Mouse (Mus musculus): ENCODE data around the gene Cacna2d3.

DNA sequence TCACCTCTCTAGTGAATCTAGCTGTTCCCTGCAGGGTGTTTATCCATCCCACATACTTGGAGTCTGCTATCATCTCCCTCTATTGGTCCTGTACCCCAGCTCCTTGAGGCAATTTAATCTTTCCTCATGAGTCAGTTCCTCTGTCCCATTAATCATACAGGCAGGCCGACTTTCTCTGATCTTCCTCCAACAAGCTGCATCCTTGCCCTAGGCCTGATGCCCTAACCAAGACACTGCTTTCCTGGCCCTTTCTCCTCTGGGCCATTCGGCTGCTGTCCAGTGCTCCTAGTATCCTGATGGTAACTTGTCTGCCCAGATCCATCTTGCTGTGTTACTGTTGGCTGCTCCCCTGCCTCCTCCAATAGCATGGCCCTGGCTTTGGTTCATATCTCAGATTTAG lies 737.4 kb downstream of the Cacna2d3 start:
- TF ChIP-seq CTCF (IDR thresholded peaks at IDR 0.05; ENCODE audit: control insufficient read depth, insufficient read depth, insufficient replicate concordance, low read depth, low read length) (no peak), POLR2A (IDR thresholded peaks at IDR 0.05; ENCODE audit: control insufficient read depth, low read depth, low read length) (no peak)

Data from testis, adult 2 months (tissue).